9 mouse cellular contexts compared by ENCODE assay signal in genomic region chr5:105467271-105467670, GRCm38 (mm10). TPM values are rescaled to one million over a fixed set of nuclear protein-coding genes. Genes with fewer than 3 reads are reported as not detected.
DNase-seq lines count a peak whose midpoint lies in the region.
"Had no signal": no experiment of that assay in that cellular context is flagged by ENCODE, and none has a peak within 500 bp of the region (broad histone marks: within the 10 kb centered on the region; RNA-seq: fewer than 3 reads in every experiment).

No protein-coding gene starts in this region.

- intact Hi-C loops in left cerebral cortex, postnatal 25 days (cut with DNase I): loop anchor here (2.0 kb wide), 2 partner anchors 26 to 56 kb away; no protein-coding TSS in a partner anchor

- H3K9me3 ChIP-seq in heart, embryonic 10.5 days: no peaks in the 10 kb centered on the region
- H3K9me3 ChIP-seq: kidney, embryonic 15.5 days had no signal

- no peaks in the 10 kb centered on the region for H3K27me3 ChIP-seq in heart, embryonic 10.5 days (ENCODE audit: insufficient read depth, poor library complexity, severe bottlenecking)
- H3K27me3 ChIP-seq: kidney, embryonic 15.5 days had no signal

- no peaks in the 10 kb centered on the region for H3K4me1 ChIP-seq in heart, embryonic 10.5 days

- no peaks in the 10 kb centered on the region for H3K36me3 ChIP-seq in heart, embryonic 10.5 days
- H3K36me3 ChIP-seq: kidney, embryonic 15.5 days had no signal

- WGBS in heart, embryonic 10.5 days: 87% methylated on average over 10 of the region's 10 CpGs

- H3K4me3 ChIP-seq in heart, embryonic 10.5 days: no peak overlapping the region
- H3K4me3 ChIP-seq: kidney, embryonic 15.5 days had no signal

- no peak overlapping the region for H3K27ac ChIP-seq in heart, embryonic 10.5 days
- H3K27ac ChIP-seq: kidney, embryonic 15.5 days had no signal

- peak; percentile 24 for DNase-seq in heart, embryonic 10.5 days (ENCODE audit: low spot score)
- no peak for DNase-seq in heart, adult 8-10 months (ENCODE audit: low spot score)
- DNase-seq in right cerebral cortex, adult 18-20 months: peak; percentile 79
- no peak for DNase-seq in right cerebral cortex, postnatal 4 days
- peak; percentile 54 to 94 for DNase-seq in left cerebral cortex, postnatal 25 days (ENCODE audit: low spot score in 2 of 2)
- DNase-seq in thymus, postnatal 0 days (ENCODE audit: low spot score): no peak
- DNase-seq in thymus, postnatal 36 days: no peak
- DNase-seq: adrenal gland, postnatal 25 days had no signal

RNA-seq across cellular contexts. Expression of gene Lrrc8b, which starts 51.7 kb away (rescaled TPM):
- 5.5 and 6.0 TPM in 2 replicates for polyA plus RNA-seq in heart, embryonic 10.5 days (2016; fragmentation: Nextera tagmentation; extraction: Ambion mirVana)
- 1 to 10 TPM; 3.9 to 5.6 (median 4.2) TPM for total RNA-seq in heart, adult 8-10 months (2022)
- 10 to 100 TPM; 95.6 to 97.1 TPM for total RNA-seq in left cerebral cortex, postnatal 25 days (2021)
- polyA plus RNA-seq in thymus, postnatal 0 days (2015; fragmentation: Nextera tagmentation; extraction: Ambion mirVana): 8.9 and 9.5 TPM in 2 replicates

RNA-seq across cellular contexts. Expression of gene Lrrc8c, which starts 51.9 kb away (rescaled TPM):
- polyA plus RNA-seq in heart, embryonic 10.5 days (2016; fragmentation: Nextera tagmentation; extraction: Ambion mirVana): 26.0 and 26.7 TPM in 2 replicates
- total RNA-seq in heart, adult 8-10 months (2022): 10 to 100 TPM; 15.3 to 24.9 (median 23.1) TPM
- 10 to 100 TPM; 30.4 to 35.0 TPM for total RNA-seq in left cerebral cortex, postnatal 25 days (2021)
- 24.5 and 26.2 TPM in 2 replicates for polyA plus RNA-seq in thymus, postnatal 0 days (2015; fragmentation: Nextera tagmentation; extraction: Ambion mirVana)

Comparison
In these comparisons a context has a peak if more than half of its experiments do, and no peak if none do; other contexts are left out.
1. DNase-seq: peak in heart, embryonic 10.5 days (single experiment), right cerebral cortex, adult 18-20 months (single experiment) and left cerebral cortex, postnatal 25 days (2 of 2); none in heart, adult 8-10 months (single experiment), right cerebral cortex, postnatal 4 days (single experiment), thymus, postnatal 0 days (single experiment) and thymus, postnatal 36 days (0 of 2).
2. RNA of gene Lrrc8b, which starts 51.7 kb away (total RNA-seq): 95.6 to 97.1 TPM in left cerebral cortex, postnatal 25 days; 3.9 to 5.6 TPM in heart, adult 8-10 months; every median in the first group is over 10 times any median in the second.